Mouse (Mus musculus) heart, embryonic 16.5 days (tissue): ENCODE measurements at regions not wholly inside any gene's neighbourhood (a gene's known extent, or its start where the extent isn't known, plus 50 kb on each side); places are given as distances from the start of the nearest gene placed in this dataset.
A peak's percentile ranks its signal among the peaks of the same experiment; 100 is the strongest.

Experiments
- ATAC-seq: fragments of 200-750 bp; cut with Nextera tagmentation; replicated peaks from 2 replicates; pipeline ENCODE4 v1.8.0; 2017; ENCODE audit warnings: moderate number of reproducible peaks; ENCODE audit not compliant: insufficient read depth, low FRiP score; ENCODE audit errors: extremely low read depth
- H3K27ac ChIP-seq: fragments of 300-500 bp; sonication (generic); 2 replicates; pipeline ENCODE4 v1.5.1; 2014; ENCODE audit warnings: mild to moderate bottlenecking, low read length, control low read depth, moderate library complexity
- H3K27me3 ChIP-seq: fragments of 300-500 bp; sonication (generic); 2 replicates; pipeline ENCODE4 v1.6.1; 2014; ENCODE audit warnings: low read length, mixed read lengths; ENCODE audit not compliant: control insufficient read depth, insufficient read depth
- H3K36me3 ChIP-seq: fragments of 300-500 bp; sonication (generic); 2 replicates; pipeline ENCODE4 v1.6.1; 2014; ENCODE audit not compliant: control insufficient read depth, insufficient read depth
- H3K4me1 ChIP-seq: fragments of 300-500 bp; sonication (generic); 2 replicates; pipeline ENCODE4 v1.6.1; 2014; ENCODE audit warnings: low read length, mixed read lengths; ENCODE audit not compliant: control insufficient read depth, insufficient read depth
- H3K4me2 ChIP-seq: fragments of 300-500 bp; sonication (generic); 2 replicates; pipeline ENCODE4 v1.6.1; 2014; ENCODE audit warnings: low read depth, mild to moderate bottlenecking, control low read depth, low read length
- H3K4me3 ChIP-seq: fragments of 300-500 bp; sonication (generic); 2 replicates; pipeline ENCODE4 v1.5.1; 2014; ENCODE audit warnings: mild to moderate bottlenecking, control low read depth, low read length
- H3K9ac ChIP-seq: fragments of 300-500 bp; sonication (generic); 2 replicates; pipeline ENCODE4 v1.6.1; 2014; ENCODE audit warnings: low read length, control low read depth
- H3K9me3 ChIP-seq: fragments of 300-500 bp; sonication (generic); replicated peaks from 2 replicates; pipeline ENCODE4 v1.6.1; 2016; ENCODE audit warnings: low read length; ENCODE audit not compliant: control insufficient read depth
- WGBS: fragments of 180-500 bp; shearing (Covaris S2); extraction: QIAGEN DNeasy Blood & Tissue Kit; methylation state at CpG from one replicate; pipeline ENCODE4 v1.1.7; 2014; 5-methylcytosine and 5-hydroxymethylcytosine counted together

DNA sequence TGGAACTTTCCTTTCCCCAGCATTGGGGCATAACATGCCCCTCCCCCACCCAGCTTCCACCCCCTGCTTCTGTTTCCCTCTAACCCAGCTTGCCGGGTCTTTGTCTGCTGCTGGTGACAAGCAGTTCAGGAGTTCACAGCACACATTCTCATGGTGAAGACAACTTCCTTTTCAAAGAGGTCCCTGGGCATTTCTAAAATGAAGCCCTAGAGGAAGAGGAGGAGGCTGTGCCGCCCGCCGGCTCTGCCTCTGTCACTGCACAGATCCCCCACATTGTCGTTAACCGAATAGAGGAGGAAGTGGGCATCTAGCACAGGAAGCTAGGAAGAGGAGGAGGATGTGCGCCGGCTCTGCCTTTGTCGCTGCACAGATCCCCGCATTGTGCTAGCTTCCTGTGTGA is 201.4 kb downstream of the Enc1 start:
- Histone ChIP-seq H3K27ac (peak overlapping the region; percentile 52; the same call in 1 of the 2 replicates), H3K4me2 (peak overlapping the region; percentile 26), H3K9ac (no peak overlapping the region), H3K27me3 (peaks cover 6% of the 10 kb centered on the region; the same call in 1 of the 2 replicates), H3K4me3 (no peak overlapping the region), H3K9me3 (no peaks in the 10 kb centered on the region), H3K4me1 (peaks cover 20% of the 10 kb centered on the region), H3K36me3 (no peaks in the 10 kb centered on the region)
- peak; percentile 69 for ATAC-seq
- 33% methylated on average over 10 of the region's 10 CpGs for WGBS

DNA sequence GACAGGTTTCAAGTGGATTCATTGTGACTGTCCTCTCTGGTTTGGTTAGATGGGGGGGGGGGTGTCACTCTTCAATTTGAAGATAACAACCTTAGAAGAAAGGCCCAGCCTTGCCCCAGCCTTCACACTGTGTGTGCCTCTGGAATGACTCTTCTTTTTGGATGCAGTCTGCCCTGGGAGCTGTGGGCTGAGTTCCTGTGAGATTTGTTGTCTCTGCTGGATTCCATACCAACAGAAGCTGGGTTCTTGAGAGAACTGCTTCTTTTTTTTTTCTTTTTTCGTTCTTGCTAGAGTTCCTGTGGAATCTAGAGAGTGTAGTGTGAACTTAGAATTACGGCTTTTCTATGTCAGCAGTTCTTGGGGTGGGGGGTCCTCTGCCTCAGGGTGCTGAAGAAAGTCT is 200.9 kb downstream of the Enc1 start:
- Histone ChIP-seq H3K4me1 (peaks cover 20% of the 10 kb centered on the region), H3K9ac (no peak overlapping the region), H3K27ac (peak overlapping the region; percentile 52; the same call in 1 of the 2 replicates), H3K27me3 (peaks cover 6% of the 10 kb centered on the region; the same call in 1 of the 2 replicates), H3K4me3 (no peak overlapping the region), H3K36me3 (no peaks in the 10 kb centered on the region), H3K9me3 (no peaks in the 10 kb centered on the region), H3K4me2 (peak overlapping the region; percentile 26; the same call in 1 of the 2 replicates)
- WGBS: 29% methylated on average over 2 of the region's 2 CpGs
- no peak for ATAC-seq

DNA sequence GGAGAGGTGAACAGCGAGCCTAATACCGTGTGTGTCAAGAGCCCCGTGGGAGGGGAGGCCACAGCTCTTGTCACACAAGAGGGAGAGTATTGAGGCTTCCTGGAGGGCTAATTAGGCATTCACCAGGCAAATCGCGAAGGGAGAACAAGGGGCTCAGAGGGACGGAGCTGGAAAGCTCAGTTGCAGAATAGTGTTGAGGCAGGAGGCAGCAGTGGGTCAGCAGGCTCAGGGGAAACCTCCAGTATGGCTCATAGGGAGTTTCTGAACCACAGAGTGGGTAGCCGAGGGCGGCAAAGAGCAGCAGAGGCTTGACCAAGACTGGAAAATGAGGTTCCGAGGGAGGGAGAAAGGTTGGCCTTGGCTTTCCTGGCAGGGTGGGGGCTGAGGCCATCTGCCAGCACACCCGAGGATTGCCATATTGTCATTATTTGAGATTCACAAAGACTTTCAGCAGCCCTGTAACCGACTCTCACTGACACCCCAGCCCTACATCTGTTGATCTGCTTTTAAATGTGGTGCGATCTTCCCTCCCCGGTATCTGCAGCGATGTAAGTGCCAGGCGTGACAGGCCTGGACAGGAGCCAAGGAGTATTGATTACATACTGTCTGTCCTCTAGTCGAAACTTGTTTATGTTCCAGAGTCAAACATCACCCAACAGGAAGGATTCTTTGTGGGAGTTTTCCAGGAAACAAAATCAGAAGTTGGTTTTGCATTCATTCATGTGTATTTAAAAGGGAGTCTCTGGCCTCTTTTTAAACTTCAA is 198.5 kb downstream of the Enc1 start:
- WGBS: 24% methylated on average over 16 of the region's 16 CpGs
- Histone ChIP-seq H3K36me3 (no peaks in the 10 kb centered on the region), H3K9me3 (no peaks in the 10 kb centered on the region), H3K4me1 (peaks cover 38% of the 10 kb centered on the region), H3K4me2 (peak overlapping the region; percentile 58), H3K4me3 (peak overlapping the region; percentile 33), H3K27me3 (peaks cover 6% of the 10 kb centered on the region; the same call in 1 of the 2 replicates), H3K27ac (peak overlapping the region; percentile 26; the same call in 1 of the 2 replicates), H3K9ac (peak overlapping the region; percentile 50)
- no peak for ATAC-seq

DNA sequence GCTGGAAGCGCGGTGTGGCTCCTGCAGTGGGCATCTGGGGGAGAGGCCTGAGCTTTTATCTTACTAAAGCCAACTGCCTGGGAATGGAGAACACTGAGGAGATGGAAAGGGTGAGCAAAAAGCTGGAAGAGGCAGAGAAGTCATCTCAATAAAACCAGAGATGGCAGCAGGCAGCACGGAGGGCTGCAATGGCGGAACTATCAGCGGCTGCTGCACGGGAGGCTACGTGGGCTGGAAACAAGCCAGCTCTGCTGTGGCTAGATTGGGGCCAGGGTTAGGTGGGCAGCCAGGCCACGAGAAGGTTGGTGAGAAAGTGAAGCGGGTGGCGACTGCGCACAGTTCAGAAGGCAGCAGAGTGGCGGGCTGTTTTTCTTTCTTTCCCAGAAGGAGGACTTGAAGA is 197.8 kb downstream of the Enc1 start:
- peak overlapping the region; percentile 58 for H3K4me2 ChIP-seq
- peaks cover 8% of the 10 kb centered on the region for H3K27me3 ChIP-seq
- ATAC-seq: no peak
- H3K27ac ChIP-seq: no peak overlapping the region
- H3K4me1 ChIP-seq: peaks cover 38% of the 10 kb centered on the region
- peak overlapping the region; percentile 33 for H3K4me3 ChIP-seq
- no peaks in the 10 kb centered on the region for H3K9me3 ChIP-seq
- peak overlapping the region; percentile 30; the same call in 1 of the 2 replicates for H3K9ac ChIP-seq
- WGBS: 38% methylated on average over 12 of the region's 12 CpGs
- H3K36me3 ChIP-seq: no peaks in the 10 kb centered on the region

DNA sequence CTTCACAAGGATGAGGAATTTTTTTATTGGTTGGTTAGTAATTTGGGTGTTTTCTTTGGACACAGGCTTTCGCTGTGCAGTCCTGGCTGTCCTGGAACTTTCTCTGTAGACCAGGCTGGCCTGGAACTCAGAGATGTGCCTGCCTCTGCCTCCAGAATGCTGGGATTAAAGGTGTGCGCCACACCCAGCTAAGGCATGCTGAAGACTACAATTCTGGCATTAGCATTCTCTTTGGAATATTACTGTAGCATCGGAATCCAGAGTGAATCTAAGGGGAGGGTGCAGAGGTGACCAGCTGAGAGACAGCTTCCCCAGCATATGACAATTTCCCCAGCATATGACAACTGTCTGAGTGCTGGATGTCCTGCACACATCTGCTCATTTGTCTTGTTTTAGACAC is 197.4 kb downstream of the Enc1 start:
- Histone ChIP-seq H3K4me3 (no peak overlapping the region), H3K4me2 (peak overlapping the region; percentile 58; the same call in 1 of the 2 replicates), H3K9ac (no peak overlapping the region), H3K27ac (no peak overlapping the region), H3K27me3 (peaks cover 8% of the 10 kb centered on the region), H3K4me1 (peaks cover 38% of the 10 kb centered on the region), H3K36me3 (no peaks in the 10 kb centered on the region), H3K9me3 (no peaks in the 10 kb centered on the region)
- 85% methylated on average over 3 of the region's 3 CpGs for WGBS
- no peak for ATAC-seq

DNA sequence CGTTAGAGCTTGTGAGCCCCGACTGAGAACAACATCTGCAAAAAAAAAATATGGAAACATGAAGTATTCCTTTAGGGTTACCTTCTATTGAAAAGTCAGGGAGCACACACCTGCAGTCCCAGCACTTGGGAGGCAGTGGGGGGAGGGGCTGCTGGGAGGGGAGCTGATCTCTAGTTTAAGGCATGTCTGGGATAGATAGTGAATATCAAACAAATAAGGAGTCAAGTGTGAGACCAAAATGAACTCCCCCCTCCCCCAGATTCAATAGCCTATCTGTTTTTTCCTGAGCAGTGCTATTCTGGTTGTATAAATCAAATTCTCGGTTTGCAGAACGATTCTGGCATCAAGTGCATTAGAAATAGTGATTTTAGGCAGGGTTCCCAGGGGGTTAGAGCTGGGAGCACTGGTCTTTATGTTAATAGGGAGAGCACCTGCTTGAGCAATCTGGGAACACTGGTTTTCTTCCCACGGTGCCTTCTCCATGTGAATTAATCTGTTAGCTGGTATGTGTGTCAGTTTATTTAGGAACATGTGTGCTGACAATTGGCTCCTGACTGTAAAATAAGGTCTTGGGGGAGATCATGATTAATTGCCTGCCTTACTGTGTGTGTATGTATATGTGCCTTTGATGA is 195.9 kb downstream of the Enc1 start:
- Histone ChIP-seq H3K4me3 (no peak overlapping the region), H3K9ac (no peak overlapping the region), H3K4me2 (no peak overlapping the region), H3K9me3 (no peaks in the 10 kb centered on the region), H3K36me3 (no peaks in the 10 kb centered on the region), H3K27me3 (peaks cover 11% of the 10 kb centered on the region), H3K4me1 (peaks cover 33% of the 10 kb centered on the region), H3K27ac (peak overlapping the region; percentile 70)
- no peak for ATAC-seq
- 35% methylated on average over 5 of the region's 5 CpGs for WGBS

DNA sequence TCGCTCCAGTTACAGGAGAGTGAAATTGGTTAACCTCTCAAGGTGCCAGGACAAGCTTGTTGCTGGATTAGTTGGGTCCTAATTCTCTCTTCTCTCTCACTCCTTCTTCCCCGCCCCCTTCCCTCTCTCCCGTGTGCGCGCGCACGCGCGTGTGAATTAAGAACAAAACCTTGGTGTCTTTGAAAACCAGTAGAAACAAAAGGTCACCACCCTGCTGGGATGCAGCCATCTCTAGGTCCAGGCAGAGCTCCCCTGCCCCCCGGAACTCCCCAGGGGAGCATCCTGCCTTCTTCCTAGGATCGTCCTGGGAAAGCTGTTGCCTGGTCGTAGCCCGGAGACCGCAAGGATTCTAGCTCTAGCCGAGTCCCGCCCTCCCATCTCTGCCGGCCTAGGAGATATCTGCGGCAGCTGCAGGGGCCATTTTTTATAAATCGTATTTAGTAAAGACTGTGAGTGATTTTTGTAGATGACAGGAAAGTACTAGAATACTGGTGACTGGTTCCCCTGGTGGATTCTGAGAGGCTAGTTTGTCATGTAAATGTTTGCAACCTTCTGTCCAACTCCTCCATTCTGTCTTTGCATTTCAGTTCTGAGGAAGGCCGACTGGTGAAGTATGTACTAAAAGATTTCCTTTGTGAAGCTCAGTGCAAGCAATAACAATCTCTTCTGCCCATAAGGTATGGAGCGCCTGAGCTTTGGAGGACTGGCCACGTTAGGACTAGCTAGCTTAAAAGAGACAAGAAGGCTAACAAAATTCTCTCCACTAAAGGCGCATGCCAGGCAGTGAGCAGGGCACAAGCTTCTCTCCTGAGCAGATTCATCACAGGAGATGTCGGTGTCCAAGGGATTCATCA is 195.2 kb downstream of the Enc1 start:
- ATAC-seq: 0 out of 2 replicates have a peak, but pooled peaks have one; percentile 11
- Histone ChIP-seq H3K4me1 (peaks cover 31% of the 10 kb centered on the region), H3K9me3 (no peaks in the 10 kb centered on the region), H3K36me3 (no peaks in the 10 kb centered on the region), H3K4me2 (peak overlapping the region; percentile 62), H3K9ac (peak overlapping the region; percentile 51), H3K27ac (peak overlapping the region; percentile 70), H3K27me3 (peaks cover 11% of the 10 kb centered on the region), H3K4me3 (peak overlapping the region; percentile 34)
- 10% methylated on average over 24 of the region's 24 CpGs for WGBS

DNA sequence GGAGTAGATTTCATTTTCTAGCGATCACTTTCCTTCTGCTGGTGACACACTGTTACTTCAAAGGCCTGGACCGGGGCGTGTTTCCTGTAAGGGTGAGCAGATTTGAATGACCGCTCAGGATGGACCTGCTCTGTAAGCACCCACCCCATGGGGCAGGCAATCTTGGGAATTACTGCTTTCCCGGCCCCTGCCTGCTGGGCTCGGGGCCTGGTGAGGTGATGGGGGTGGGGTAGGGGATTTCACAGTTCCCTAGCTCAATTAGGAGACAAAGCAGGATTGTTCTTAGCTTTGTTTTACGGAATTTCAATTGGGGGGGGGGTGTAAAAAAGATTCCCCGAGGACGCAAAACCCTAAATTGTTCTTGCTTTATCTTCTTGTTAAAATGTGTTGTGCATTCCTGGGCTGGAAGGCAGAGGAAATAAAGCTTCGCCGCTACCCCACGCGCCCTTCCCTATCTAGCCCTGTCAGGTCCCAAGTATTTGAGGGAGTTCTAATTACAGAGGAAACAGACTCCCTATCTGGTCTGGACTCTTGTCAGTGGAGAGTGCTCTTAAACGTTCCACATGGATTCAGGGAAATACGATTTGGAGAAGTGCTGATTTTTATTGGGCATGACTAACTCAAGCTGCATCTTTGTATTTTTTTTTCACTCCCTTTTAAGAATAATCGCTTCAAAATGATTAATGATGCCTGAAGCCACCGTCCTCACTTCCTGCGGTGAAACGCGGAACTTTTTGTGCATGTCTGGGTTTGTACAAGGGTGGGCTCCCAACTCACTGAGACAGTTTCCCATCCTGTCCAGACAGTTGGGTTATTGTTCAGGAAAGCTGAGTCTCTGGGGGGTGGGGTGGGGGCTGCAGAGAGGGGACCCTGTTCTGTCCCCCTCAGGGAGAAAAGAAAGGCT is 194.3 kb downstream of the Enc1 start:
- 8% methylated on average over 20 of the region's 20 CpGs for WGBS
- Histone ChIP-seq H3K4me1 (peaks cover 28% of the 10 kb centered on the region), H3K4me3 (peak overlapping the region; percentile 34), H3K27me3 (peaks cover 10% of the 10 kb centered on the region), H3K9me3 (no peaks in the 10 kb centered on the region), H3K9ac (peak overlapping the region; percentile 51), H3K27ac (peak overlapping the region; percentile 70), H3K36me3 (no peaks in the 10 kb centered on the region), H3K4me2 (peak overlapping the region; percentile 62)
- peak; percentile 79 for ATAC-seq
